Mouse (Mus musculus): ENCODE measurements at regions not wholly inside any gene's neighbourhood (a gene's known extent, or its start where the extent isn't known, plus 50 kb on each side); places are given as distances from the start of the nearest gene placed in this dataset.
A peak's percentile ranks its signal among the peaks of the same experiment; 100 is the strongest.

GRCm38 (mm10) chr10:99534237-99534636 lies 225.2 kb downstream of the Csl start:
- DNase-seq: no peak

- no peak for DNase-seq
These were observed 220.8 kb downstream of the Csl start for GRCm38 (mm10) chr10:99538639-99539038.

GRCm38 (mm10) chr10:99552373-99552772 lies 207.1 kb downstream of the Csl start:
- DNase-seq: no peak

- DNase-seq: no peak
These were observed 206.5 kb downstream of the Csl start for GRCm38 (mm10) chr10:99552836-99553540.

- no peak for DNase-seq
These were observed 204.4 kb downstream of the Csl start for GRCm38 (mm10) chr10:99555021-99555420.

- DNase-seq: no peak
These were observed 203.7 kb downstream of the Csl start for GRCm38 (mm10) chr10:99555658-99556352.

- DNase-seq: no peak
These were observed 203.0 kb downstream of the Csl start for GRCm38 (mm10) chr10:99556353-99557036.

- no peak for DNase-seq
These were observed 200.8 kb downstream of the Csl start for GRCm38 (mm10) chr10:99558656-99559055.

GRCm38 (mm10) chr10:99561166-99561818 lies 198.2 kb downstream of the Csl start:
- DNase-seq: no peak

- DNase-seq: no peak
These were observed 194.9 kb downstream of the Csl start for GRCm38 (mm10) chr10:99564605-99565004.

GRCm38 (mm10) chr10:99568424-99568823 lies 191.0 kb downstream of the Csl start:
- peak; percentile 27 for DNase-seq

- no peak for DNase-seq
These were observed 189.3 kb downstream of the Csl start for GRCm38 (mm10) chr10:99570190-99570589.

GRCm38 (mm10) chr10:99573997-99574396 lies 185.5 kb downstream of the Csl start:
- DNase-seq: no peak

GRCm38 (mm10) chr10:99575294-99575693 lies 184.2 kb downstream of the Csl start:
- DNase-seq: no peak

GRCm38 (mm10) chr10:99576301-99576700 lies 183.2 kb downstream of the Csl start:
- no peak for DNase-seq

- peak; percentile 41 for DNase-seq
These were observed 182.3 kb downstream of the Csl start for GRCm38 (mm10) chr10:99577041-99577681.

- DNase-seq: no peak
These were observed 181.1 kb downstream of the Csl start for GRCm38 (mm10) chr10:99578366-99578765.

- no peak for DNase-seq
These were observed 179.3 kb downstream of the Csl start for GRCm38 (mm10) chr10:99580191-99580590.

GRCm38 (mm10) chr10:99581074-99581473 lies 178.4 kb downstream of the Csl start:
- DNase-seq: no peak

GRCm38 (mm10) chr10:99584855-99585254 lies 174.6 kb downstream of the Csl start:
- DNase-seq: no peak

GRCm38 (mm10) chr10:99592220-99592619 lies 167.2 kb downstream of the Csl start:
- no peak for DNase-seq

GRCm38 (mm10) chr10:99595659-99596058 lies 163.8 kb downstream of the Csl start:
- no peak for DNase-seq
